Mouse (Mus musculus): ENCODE measurements around the gene Clpp. TPM values are rescaled to one million over a fixed set of nuclear protein-coding genes. Genes with fewer than 3 reads are reported as not detected.

Gene Clpp
- total and polyA plus RNA-seq, 3 experiments = 48.1 to 208 (median 75.3) TPM

DNA sequence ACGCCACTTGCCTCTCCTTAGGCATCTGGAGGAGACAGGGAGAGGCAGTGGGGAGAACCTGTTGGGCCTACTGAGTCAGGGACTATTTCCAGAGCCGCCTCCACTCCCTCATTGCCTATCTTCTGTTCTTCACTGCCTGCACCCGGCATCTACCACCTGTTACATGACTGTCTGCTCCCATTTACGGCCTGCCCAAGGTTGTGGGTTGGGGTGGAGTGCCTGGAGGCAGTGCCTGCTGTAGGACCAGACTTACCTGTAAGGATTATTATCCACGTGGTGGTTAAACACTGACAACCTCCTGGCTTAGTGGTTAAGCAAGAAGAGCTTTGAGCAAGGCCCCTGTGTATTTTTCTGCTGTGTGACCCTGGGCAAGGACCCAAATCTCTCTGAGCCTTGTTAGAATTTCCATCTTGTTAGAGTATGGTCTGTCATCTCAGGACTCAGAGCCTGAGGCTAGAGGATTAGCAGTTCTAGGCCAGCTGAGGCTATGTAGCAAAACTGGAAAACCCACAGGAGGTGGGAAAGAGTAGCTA, 15.3 kb upstream of the Clpp start:
- H3K36me3 ChIP-seq (replicated peaks) = no peaks in the 10 kb centered on the region
- DNase-seq (ENCODE audit: low spot score) (no peak), ATAC-seq (ENCODE audit: extremely low read depth, insufficient number of reproducible peaks, low FRiP score, poor library complexity, severe bottlenecking) (no peak)
- no peak overlapping the region for H3K4me3 ChIP-seq (ENCODE audit: low read depth, low read length)
- no peaks in the 10 kb centered on the region for H3K9me3 ChIP-seq (replicated peaks)
- H3K4me1 ChIP-seq (ENCODE audit: insufficient read depth, low read depth, low read length) = no peaks in the 10 kb centered on the region; the same call in 1 of the 2 replicates
- TF ChIP-seq POLR2AphosphoS5 (IDR thresholded peaks at IDR 0.05; ENCODE audit: insufficient replicate concordance, low read depth, low read length) (no peak), TAL1 (conservative IDR thresholded peaks at IDR 0.05; ENCODE audit: low read depth, low read length) (no peak), CTCF (IDR thresholded peaks at IDR 0.05; ENCODE audit: low read depth, low read length) (no peak), GATA1 (IDR thresholded peaks at IDR 0.05; ENCODE audit: borderline replicate concordance, low read length) (no peak), GATA2 (IDR thresholded peaks at IDR 0.05; ENCODE audit: borderline replicate concordance, low read depth, low read length) (no peak)
- H3K27me3 ChIP-seq (ENCODE audit: insufficient read depth, low read length) = peaks cover 46% of the 10 kb centered on the region

DNA sequence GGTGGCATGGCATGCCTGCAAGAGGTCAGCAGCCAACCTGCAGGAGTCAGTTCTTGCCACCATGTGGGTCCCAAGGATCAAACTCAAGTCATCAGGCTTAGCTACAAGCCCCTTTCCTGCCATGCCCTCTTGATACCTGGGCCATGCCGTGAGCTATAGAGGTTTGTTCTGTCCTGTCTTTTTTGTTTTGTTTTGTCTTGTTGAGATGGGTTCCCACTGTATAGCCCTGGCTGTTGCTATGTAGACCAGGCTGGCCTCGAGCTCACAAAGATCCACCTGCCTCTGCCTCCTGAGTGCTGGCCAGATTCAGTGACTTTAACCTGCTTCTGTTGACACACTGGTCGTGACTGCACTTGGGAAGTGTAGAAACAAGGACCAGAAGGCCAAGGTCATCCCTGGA, 14.7 kb upstream of the Clpp start:
- Histone ChIP-seq H3K27me3 (ENCODE audit: insufficient read depth, low read length) (peaks cover 41% of the 10 kb centered on the region), H3K4me3 (ENCODE audit: low read depth, low read length) (no peak overlapping the region), H3K36me3 (replicated peaks) (no peaks in the 10 kb centered on the region), H3K9me3 (replicated peaks) (no peaks in the 10 kb centered on the region), H3K4me1 (ENCODE audit: insufficient read depth, low read depth, low read length) (no peaks in the 10 kb centered on the region; the same call in 1 of the 2 replicates)
- no peak for DNase-seq (ENCODE audit: low spot score)
- no peak for TF ChIP-seq TAL1 (conservative IDR thresholded peaks at IDR 0.05; ENCODE audit: low read depth, low read length)
- TF ChIP-seq CTCF (IDR thresholded peaks at IDR 0.05; ENCODE audit: low read depth, low read length) = no peak
- no peak for TF ChIP-seq GATA2 (IDR thresholded peaks at IDR 0.05; ENCODE audit: borderline replicate concordance, low read depth, low read length)
- TF ChIP-seq POLR2AphosphoS5 (IDR thresholded peaks at IDR 0.05; ENCODE audit: insufficient replicate concordance, low read depth, low read length) = no peak
- TF ChIP-seq GATA1 (IDR thresholded peaks at IDR 0.05; ENCODE audit: borderline replicate concordance, low read length) = no peak
- ATAC-seq (ENCODE audit: extremely low read depth, insufficient number of reproducible peaks, low FRiP score, poor library complexity, severe bottlenecking) = no peak

DNA sequence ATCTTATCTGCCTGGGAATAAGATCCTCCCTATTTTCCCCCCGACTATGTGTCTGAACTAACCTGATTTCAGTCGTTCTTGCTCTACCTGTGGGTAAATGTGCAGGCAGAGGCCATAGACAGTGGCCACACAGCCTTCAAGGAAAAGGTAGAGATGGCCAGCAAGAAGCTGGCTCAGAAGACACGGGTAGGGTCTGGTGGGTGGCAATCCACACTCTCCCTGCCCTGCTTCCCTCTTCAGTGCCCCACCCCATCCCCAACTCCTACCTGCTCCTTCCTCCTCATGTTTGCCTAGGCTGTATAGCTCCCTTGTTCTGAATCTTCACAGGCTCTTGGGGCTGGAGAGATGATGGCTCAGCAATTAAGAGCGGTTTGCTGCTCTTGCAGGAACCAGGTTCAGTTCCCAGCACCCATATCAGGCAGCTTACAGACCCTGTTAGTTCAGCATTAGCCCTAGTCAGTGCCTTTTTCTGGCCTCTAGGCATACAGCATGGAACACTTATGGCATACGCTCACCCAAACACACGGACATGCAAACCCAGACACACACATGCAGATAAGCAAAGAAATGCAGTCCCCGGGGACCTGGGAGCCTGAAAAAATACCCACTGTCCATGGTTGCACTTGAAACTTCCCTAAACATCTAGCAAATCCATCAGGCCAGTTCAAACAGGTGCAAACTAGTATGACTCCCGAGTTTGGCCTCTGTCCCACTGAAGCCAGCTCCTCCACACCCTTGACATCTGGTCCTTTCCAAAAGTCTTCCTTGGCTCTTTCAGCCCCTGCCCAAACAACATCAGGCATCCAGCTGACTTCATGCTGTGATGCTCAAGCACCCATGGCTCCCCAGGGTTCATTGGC, 13.3 kb upstream of the Clpp start:
- Histone ChIP-seq H3K36me3 (replicated peaks) (no peaks in the 10 kb centered on the region), H3K9me3 (replicated peaks) (no peaks in the 10 kb centered on the region), H3K4me3 (ENCODE audit: low read depth, low read length) (no peak overlapping the region), H3K4me1 (ENCODE audit: insufficient read depth, low read depth, low read length) (no peaks in the 10 kb centered on the region; the same call in 1 of the 2 replicates), H3K27me3 (ENCODE audit: insufficient read depth, low read length) (peaks cover 42% of the 10 kb centered on the region)
- no peak for DNase-seq (ENCODE audit: low spot score)
- ATAC-seq (ENCODE audit: extremely low read depth, insufficient number of reproducible peaks, low FRiP score, poor library complexity, severe bottlenecking) = no peak
- no peak for TF ChIP-seq POLR2AphosphoS5 (IDR thresholded peaks at IDR 0.05; ENCODE audit: insufficient replicate concordance, low read depth, low read length)
- TF ChIP-seq GATA2 (IDR thresholded peaks at IDR 0.05; ENCODE audit: borderline replicate concordance, low read depth, low read length) = no peak

DNA sequence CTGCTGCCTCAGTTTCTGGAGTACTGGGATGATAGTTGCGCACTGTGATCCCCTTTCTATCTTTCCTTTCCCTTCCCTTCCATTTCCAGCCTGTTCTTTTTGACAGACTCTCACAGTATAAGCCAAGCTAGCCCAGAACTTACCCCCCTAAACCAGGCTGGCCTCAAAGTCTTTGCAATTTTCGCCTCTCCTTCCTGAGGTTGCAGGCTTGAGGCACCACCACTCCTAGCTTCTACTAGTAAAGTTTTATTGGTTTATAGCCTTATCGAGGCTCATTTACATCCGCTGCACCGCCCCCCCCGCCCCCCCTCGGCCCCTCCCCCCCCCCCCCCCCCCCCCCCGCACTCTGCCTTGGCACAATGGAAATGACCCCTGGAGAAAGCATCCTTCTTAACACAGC, 10.6 kb upstream of the Clpp start:
- TF ChIP-seq TAL1 (conservative IDR thresholded peaks at IDR 0.05; ENCODE audit: low read depth, low read length) = no peak
- TF ChIP-seq POLR2AphosphoS5 (IDR thresholded peaks at IDR 0.05; ENCODE audit: insufficient replicate concordance, low read depth, low read length) = no peak
- no peak for TF ChIP-seq CTCF (IDR thresholded peaks at IDR 0.05; ENCODE audit: low read depth, low read length)
- TF ChIP-seq GATA1 (IDR thresholded peaks at IDR 0.05; ENCODE audit: borderline replicate concordance, low read length) = no peak
- TF ChIP-seq GATA2 (IDR thresholded peaks at IDR 0.05; ENCODE audit: borderline replicate concordance, low read depth, low read length) = no peak
- ATAC-seq (ENCODE audit: extremely low read depth, insufficient number of reproducible peaks, low FRiP score, poor library complexity, severe bottlenecking) (no peak), DNase-seq (ENCODE audit: low spot score) (no peak)
- H3K4me1 ChIP-seq (ENCODE audit: insufficient read depth, low read depth, low read length) = no peaks in the 10 kb centered on the region; the same call in none of the 2 replicates
- no peak overlapping the region for H3K4me3 ChIP-seq (ENCODE audit: low read depth, low read length)
- H3K36me3 ChIP-seq (replicated peaks) = no peaks in the 10 kb centered on the region
- peaks cover 44% of the 10 kb centered on the region for H3K27me3 ChIP-seq (ENCODE audit: insufficient read depth, low read length)
- H3K9me3 ChIP-seq (replicated peaks) = no peaks in the 10 kb centered on the region

DNA sequence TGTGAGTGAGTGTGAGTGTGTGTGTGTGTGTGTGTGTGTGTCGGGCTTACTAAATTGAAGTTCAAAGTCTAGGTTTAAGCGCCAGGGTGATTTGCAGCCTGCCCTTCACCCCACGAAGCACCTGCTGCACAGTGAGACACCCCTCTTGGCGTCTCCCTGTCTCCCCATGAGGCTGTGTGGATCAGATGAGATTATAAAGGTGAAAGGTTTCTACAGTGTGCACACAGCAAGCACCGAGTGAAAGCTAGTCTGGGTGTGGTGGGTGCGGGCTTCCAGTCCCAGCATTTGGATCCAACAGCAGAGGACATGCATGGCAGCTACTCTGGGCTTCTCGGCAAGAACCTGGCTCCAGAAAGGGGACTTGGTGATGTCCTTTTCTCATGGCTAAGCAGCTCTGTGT, 9.1 kb upstream of the Clpp start:
- Histone ChIP-seq H3K4me3 (ENCODE audit: low read depth, low read length) (no peak overlapping the region), H3K27me3 (ENCODE audit: insufficient read depth, low read length) (peaks cover 42% of the 10 kb centered on the region), H3K4me1 (ENCODE audit: insufficient read depth, low read depth, low read length) (no peaks in the 10 kb centered on the region; the same call in none of the 2 replicates), H3K36me3 (replicated peaks) (no peaks in the 10 kb centered on the region), H3K9me3 (replicated peaks) (no peaks in the 10 kb centered on the region)
- TF ChIP-seq GATA2 (IDR thresholded peaks at IDR 0.05; ENCODE audit: borderline replicate concordance, low read depth, low read length) = no peak
- no peak for TF ChIP-seq POLR2AphosphoS5 (IDR thresholded peaks at IDR 0.05; ENCODE audit: insufficient replicate concordance, low read depth, low read length)
- TF ChIP-seq CTCF (IDR thresholded peaks at IDR 0.05; ENCODE audit: low read depth, low read length) = no peak
- no peak for TF ChIP-seq GATA1 (IDR thresholded peaks at IDR 0.05; ENCODE audit: borderline replicate concordance, low read length)
- no peak for TF ChIP-seq TAL1 (conservative IDR thresholded peaks at IDR 0.05; ENCODE audit: low read depth, low read length)
- ATAC-seq (ENCODE audit: extremely low read depth, insufficient number of reproducible peaks, low FRiP score, poor library complexity, severe bottlenecking) (no peak), DNase-seq (ENCODE audit: low spot score) (no peak)

DNA sequence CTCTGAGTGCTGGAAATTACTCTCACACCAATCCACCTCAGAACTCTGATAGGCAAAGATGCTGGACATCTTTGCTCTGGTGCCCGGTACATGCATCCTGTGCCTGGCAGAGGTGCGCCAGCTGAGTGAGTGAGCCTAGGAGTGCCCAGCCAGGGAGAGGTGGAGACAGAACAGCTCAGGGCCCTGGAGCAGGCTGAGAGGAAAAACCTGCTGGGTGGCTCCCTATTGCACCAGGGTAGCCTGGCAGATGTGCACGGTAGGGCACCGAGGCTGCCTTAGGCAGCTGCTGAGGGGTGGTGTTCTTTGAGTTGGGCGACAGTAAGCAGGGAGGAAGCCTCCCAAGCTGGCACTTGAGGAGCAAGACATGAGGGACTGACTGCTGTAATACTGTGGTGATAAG, 8.1 kb upstream of the Clpp start, which contains the start of gene Acer1:
Gene Acer1 (minus strand): TSS at position 114 of the 400 bp plus-strand sequence.
- Histone ChIP-seq H3K4me3 (ENCODE audit: low read depth, low read length) (no peak within 1 kb of the TSS), H3K36me3 (replicated peaks) (no peaks in the 10 kb centered on the region), H3K9me3 (replicated peaks) (no peaks in the 10 kb centered on the region), H3K27me3 (ENCODE audit: insufficient read depth, low read length) (peaks cover 37% of the 10 kb centered on the region), H3K4me1 (ENCODE audit: insufficient read depth, low read depth, low read length) (no peaks in the 10 kb centered on the region; the same call in none of the 2 replicates)
- DNase-seq (ENCODE audit: low spot score) = no peak
- no peak for ATAC-seq (ENCODE audit: extremely low read depth, insufficient number of reproducible peaks, low FRiP score, poor library complexity, severe bottlenecking)
- TF ChIP-seq CTCF (IDR thresholded peaks at IDR 0.05; ENCODE audit: low read depth, low read length) = no peak
- TF ChIP-seq GATA1 (IDR thresholded peaks at IDR 0.05; ENCODE audit: borderline replicate concordance, low read length) = no peak

All from G1E (cell line).